Mouse (Mus musculus) monocyte, adult 2 months (primary cell): Measurements from ENCODE around the gene Gusb.
A peak's percentile ranks its signal among the peaks of the same experiment; 100 is the strongest.

Experiments used
- DNase-seq, 2 experiments: peaks; one replicate each; pipeline ENCODE4 v3.0.0; 2022; ENCODE audit warnings: low spot score in 2 of 2, low read depth in 1 of 2

Gusb gene

DNA sequence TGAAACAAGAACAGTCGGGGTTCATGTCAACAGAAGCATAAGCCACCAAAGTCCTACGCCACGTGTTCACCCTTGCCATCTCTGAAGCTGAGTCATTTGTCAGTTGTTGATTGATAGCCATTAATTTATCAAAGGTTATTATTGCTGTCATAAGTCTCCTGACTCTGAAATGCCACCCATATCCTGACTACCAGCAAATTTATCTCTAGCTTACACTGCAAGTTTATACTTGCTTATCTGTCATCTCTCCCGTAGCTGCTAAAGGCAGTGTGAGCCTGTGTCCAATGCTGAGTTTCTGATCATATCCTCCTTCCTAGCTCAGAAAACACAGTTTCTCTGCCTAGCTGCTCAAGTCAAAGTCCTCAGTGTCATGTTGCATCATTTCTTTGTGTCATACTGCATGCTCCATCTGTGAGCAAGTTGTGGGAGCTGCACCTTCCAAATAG, 28.0 kb downstream of the Gusb start:
- no peak for DNase-seq

DNA sequence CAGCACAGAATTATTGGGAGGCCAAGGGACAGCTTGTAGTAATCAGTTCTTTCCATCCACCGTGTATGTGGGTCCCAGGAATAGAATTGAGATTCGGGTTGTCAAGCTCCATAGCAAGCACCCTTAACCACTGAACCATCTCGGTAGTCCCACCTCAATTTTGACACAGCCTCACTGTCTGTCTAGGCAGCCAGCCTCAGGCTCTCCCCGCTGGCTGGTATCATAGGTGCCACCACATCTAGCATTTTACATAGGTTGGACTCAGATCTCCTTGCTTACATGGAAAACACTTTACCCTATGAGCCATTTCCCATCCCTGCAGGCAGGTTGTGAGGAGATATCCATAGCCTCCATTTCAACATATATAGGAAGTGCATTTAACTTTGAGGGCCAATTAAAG, 28.5 kb downstream of the Gusb start:
- DNase-seq: no peak

DNA sequence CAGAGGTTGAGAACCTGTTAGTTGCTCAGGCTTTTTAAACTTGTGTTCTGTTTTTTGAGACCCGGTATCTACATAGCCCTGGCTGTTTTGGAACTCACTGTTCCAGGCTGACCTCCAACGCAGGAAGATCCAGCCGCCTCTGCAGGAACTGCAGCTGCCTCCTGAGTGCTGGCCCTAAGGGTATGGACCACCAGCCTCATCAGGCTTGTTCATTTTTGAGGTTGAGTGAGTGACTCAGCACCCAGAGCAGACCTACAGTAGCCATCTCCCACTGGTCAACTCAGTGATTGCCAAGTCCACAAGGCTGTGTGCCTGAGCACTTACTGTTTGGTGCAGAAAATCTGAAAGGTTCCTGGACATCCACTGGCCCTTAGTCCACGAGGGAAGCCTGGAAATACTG, 31.4 kb downstream of the Gusb start:
- DNase-seq: no peak

DNA sequence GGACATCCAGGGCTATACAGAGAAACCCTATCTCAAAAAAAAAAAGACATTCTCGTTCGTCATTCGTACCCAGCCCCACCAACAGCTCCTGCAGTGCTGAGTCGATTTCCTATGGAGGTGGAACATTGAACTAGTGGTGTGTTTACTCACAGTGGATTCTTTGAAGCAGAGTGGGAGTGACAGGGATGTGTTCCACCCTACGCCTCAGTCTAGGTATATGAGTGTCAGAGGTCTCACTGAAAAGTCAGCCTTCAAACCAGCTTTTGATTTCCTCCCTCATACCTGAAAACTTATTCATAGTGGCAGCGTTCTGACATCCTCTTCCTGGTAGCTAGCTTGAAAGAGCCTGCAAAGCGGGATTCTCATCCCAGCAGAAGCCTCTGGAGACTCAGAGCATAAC, 34.4 kb downstream of the Gusb start:
- no peak for DNase-seq

DNA sequence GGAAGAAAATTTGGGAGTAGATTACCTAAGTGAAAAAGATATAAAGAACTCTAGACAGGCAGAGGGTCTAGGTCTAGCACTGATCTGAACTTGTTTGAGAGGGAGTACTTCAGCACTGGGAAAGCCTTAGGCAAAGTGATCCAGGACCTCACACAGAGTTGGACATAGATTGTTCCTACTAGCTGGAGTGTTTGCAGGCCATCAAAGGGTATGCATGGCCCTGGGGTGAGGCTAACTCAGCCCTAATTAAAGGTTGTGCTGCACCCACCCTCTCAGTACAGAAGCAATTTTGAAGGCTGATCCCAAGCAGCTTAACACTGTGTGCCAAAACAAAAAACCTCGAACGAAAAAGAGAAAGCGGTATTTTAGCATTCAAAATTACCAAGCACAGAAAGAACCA, 36.4 kb downstream of the Gusb start:
- DNase-seq: no peak

DNA sequence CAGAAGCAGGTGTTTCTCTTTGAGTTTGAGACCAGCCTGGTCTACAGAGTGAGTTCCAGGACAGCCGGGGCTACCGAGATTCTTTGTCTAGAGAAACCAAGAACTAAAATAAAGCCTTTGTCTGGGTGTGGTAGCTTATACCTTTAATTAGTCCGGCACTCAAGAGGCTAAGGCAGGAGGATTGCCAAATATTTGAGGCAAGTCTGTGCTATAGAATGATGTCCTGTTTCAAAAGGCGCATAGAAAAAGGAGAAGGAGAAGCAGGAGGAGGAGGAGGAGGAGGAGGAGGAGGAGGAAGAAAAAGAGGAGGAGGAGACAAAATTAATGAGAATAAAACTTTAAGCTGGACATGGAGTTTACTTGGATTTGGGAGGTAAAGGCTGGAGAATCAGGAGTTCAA, 39.6 kb downstream of the Gusb start:
- DNase-seq: no peak

DNA sequence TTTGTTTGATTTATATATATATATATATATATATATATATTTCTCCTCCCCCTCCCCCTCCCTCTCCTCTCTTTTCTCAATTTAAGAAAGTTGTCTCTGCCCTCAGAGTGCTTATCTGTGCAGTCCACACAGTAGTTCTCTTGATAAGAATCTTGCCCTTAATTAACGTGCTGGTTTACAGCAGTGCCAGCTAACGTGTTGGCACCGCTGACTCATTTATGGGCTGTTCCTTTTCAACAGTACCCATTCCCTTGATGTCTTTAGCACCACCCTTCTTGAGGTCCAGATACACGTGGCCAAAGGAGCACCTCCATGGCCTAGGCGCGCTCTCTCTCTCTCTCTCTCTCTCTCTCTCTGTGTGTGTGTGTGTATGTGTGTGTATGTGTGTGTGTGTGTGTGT, 47.1 kb downstream of the Gusb start:
- no peak for DNase-seq

DNA sequence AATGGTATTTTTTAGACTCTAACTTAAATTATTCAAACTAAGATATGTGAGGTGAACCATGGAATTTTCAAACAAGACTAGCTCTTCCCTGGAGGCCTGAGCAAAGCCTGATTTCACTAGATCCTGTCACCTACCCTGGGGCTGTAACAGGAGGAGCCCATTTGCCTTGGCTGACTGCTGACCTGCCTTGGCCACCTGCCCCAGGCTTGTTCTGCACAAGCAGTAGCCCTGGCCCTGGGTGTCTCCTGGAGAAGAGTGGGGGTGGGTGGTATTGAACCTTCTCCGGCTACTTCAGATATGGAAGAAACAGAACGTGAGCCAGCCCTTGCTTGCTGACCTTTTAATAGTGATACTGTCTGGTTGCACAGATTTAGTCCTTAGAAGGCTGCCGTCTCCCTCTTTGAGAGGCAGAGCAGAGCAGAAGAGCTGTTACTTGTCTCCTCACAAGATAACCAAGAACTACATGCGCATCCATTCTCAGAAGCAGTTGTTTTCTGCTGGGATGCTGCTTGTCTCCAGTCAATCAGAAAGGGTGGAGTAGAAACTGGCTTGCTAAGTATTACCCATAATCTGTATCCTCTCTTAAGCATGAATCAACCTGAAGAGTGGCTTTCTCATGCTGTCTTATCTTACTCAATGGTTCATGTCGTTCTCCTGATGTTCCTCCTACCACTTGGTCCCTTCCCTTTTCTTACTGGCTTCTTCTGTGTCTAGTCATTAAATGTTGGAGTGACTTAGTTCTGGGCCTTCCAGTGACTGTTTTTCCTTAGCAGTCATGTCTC, 48.2 kb downstream of the Gusb start:
- DNase-seq: no peak

DNA sequence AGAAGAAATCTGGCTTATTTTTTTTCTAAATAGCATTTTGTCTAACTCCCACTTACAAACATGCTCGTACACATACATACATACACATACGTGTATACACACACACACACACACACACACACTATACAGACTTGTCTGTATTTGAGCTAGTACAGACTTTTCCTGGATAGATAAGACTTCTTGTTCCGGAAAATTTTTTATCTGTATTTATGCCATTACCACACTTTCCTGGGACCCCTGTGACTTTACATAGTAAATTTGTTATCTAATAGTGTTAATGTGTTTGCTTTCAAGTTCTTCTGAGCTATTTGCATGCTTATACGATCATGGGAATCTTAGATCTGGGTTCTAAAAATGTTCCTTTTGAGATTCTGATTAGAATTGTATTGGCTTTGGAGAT, 50.7 kb downstream of the Gusb start:
- no peak for DNase-seq

DNA sequence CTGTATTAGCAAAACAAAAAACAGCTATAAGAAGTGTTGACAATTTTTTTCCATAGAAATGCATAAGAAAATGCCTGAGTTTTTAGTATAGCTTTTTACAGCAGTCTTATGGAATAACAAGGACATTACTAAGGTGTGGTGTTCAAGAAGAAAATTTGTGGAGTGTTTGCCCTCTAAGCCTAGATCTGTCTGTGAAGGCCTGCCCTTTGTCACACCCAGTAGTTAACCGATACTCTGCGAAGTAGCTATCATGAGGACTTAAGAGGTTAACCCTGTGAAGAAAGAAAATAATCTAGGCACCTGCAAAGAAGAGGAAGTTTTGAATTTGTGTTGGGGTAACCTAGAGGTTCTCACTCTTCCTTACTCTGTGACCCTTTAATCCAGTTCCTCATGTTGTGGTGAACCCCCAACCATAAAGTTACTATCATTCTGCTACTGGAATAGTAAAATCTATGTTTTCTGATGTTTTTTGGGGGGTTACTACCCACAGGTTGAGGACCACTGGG, 55.3 kb downstream of the Gusb start:
- DNase-seq: no peak

DNA sequence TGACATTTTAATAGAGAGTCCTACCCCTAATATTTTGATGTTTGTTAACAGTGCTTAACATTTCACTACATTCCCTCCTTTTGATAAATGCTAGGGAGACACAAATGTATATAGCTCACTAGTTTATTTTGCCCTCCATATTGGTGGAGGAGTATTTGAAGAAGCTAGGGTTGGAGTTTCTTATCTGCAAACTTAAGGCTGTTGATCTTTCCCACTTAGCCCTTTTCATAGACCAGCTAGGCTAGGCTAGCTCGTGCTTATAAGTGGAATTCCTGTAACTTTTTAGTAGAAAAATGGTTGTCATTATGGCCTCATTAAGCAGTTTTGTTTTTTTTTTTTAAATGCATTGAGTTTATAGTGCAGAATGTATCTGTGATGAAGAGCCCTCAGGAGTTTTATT, 59.4 kb downstream of the Gusb start:
- DNase-seq: no peak

DNA sequence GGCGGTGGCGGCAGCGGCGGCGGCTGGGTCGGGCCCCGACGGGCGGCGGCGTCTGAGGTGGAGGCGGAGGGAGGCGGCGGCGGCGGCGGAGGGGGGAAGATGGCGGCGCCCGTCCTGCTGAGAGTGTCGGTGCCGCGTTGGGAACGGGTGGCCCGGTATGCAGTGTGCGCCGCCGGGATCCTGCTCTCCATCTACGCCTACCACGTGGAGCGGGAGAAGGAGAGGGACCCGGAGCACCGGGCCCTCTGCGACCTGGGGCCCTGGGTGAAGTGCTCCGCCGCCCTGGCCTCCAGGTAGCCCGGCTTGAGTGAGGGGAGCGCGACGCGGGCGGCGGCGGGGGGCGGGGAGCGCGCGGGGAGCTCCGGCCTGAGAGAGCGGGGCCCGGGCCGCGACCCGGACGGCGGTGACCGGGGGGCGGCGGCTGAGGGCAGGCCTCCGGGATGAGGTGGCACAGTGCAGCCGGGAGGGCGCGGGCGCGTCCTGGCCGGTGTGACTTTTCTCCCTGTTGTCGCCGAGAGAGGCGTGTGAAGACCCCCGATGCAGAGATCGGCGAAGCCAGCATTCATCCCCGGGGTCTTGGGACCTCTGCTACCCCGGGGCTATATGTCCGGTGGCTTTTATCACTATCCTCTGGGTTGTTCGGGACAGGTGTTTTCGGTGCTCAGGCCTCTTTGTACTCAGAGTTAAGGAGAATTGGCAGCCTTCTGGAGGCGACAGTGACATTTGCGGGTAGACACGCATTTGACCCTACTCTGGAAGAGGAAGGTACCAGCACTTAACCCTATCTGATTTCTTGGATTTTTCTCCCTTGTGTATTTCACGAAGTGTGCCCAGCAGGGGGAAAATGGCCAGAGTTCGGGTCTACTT, 60.5 kb downstream of the Gusb start:
- peak in 1 of 2 experiments; percentile 13 for DNase-seq

DNA sequence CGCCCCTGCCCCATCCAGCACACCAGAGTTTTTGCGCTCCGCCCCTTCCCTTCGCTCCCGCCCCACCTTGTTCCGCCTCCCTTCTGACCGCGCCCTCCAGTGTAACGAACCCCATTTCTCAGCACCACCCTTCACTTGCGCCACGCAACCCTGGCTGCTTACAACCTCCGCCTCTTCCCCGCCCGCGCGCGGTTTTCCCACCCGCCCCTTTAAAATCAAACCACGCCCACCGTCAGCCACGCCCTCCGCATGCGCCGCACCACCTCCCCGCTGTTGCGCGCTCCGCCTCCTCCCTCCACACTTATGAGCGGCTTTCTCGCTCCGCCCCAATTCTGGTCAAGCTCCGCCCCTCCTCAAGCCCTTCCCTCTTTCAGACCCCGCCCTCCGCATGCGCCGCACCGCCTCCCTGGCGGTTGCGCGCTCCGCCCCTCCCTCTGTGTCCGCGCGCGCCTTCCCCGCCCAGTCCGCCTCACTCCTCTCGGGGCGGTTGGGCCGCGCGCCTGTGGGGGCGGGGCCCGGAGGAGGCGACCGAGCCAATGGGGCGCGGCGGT, 61.3 kb downstream of the Gusb start, which contains the start of gene Vkorc1l1:
Gene Vkorc1l1, plus strand, starts transcription at position 476 of the 551 bp plus-strand sequence.
- peak; percentile 97 to 99 for DNase-seq

DNA sequence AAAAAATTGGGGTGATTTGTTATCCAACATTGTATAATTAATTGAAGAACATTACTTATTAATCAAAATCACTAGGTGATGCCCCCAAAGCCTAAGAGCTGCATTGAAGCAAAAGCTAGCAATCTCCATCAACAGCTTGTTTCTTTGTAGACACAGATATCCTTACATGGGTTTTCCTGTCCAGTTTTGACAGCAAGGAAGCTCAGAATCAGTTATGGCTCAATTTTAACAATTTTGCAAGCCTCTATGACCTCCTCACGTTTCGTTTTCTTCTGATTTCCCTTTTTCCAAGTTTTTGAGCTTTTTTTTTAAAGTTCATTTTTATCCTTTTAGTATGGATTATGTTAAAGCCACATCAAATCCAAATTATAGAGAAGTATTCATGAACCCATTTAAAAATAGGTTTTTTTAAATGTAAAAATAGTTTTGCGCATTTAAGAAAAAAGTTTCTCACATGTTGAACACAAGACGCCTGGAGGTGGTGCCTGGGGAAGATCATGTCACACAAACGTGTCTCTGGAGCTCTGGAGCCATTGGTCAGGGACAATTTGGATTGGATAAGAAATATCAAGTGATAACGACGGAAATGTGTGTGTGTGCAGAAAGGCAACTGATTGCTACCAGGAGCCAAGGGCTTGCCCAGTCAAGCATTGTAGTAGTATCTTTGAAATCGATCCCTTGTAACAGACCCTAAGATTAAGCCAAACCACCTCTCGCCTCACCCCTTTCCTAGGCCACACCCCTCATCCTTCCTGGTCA, 61.9 kb downstream of the Gusb start:
- DNase-seq: no peak

DNA sequence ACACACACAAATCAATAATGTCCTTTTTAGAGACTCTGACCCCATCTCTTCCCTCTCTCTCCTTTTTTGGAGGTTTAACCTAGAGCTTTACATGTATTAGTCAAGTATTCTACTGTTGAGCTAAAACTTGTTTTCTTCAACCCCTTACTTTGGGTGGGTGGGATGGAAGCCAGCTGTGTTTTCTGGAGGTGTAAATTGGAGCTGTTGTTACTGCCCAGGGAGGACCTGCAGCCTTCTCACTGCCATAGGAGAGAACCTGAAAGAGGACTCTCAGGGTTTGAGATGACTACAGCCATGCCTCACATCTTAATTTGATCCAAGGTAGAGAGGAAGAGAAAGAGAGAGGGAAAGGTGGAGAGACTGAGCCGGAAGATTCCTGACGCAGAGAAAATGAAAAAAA, 62.6 kb downstream of the Gusb start:
- no peak for DNase-seq
